Mouse (Mus musculus): Measurements from ENCODE around the gene Faf1. TPM values are rescaled to one million over a fixed set of nuclear protein-coding genes. Genes with fewer than 3 reads are reported as not detected.

Gene Faf1
- polyA plus RNA-seq, 1 experiment from 2014 or later, result 17.0 TPM

DNA sequence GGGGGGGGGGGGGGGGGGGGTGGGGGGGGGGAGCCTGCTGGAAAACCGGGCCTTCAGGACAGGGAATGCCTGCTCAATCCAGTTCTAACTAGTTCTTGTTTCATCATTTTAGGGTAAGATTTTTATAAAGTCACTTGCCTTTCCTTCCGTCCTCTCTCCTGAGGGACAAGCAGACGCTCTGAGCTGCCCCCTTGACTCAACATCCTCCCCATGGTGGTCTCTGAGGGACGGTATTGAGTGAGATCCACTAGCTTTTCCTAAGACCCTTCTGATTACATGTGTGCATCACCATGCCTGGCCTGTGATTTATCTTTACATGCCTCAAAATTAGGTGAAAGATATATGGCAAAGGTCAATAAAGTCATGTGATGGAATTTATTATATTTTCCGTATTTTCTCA lies 312.0 kb downstream of the Faf1 start:
- no peaks in the 10 kb centered on the region for H3K4me1 ChIP-seq (ENCODE audit: control insufficient read depth, insufficient read depth, low read length)
- H3K36me3 ChIP-seq (ENCODE audit: control insufficient read depth, insufficient read depth, low read length), result no peaks in the 10 kb centered on the region
- WGBS, result 14% methylated on average over 4 of the region's 5 CpGs
- no peak for ATAC-seq (ENCODE audit: insufficient read depth, low FRiP score)
- H3K9ac ChIP-seq (ENCODE audit: low read length), result no peak overlapping the region
- no peak overlapping the region for H3K4me3 ChIP-seq (replicated peaks; ENCODE audit: low read length)
- H3K4me2 ChIP-seq (ENCODE audit: low read depth, low read length), result no peak overlapping the region
- peaks cover 66% of the 10 kb centered on the region for H3K27me3 ChIP-seq (ENCODE audit: control insufficient read depth, insufficient read depth, low read length)
- H3K9me3 ChIP-seq (replicated peaks; ENCODE audit: control insufficient read depth, low read length), result no peaks in the 10 kb centered on the region
- no peak overlapping the region for H3K27ac ChIP-seq (ENCODE audit: low read length)

DNA sequence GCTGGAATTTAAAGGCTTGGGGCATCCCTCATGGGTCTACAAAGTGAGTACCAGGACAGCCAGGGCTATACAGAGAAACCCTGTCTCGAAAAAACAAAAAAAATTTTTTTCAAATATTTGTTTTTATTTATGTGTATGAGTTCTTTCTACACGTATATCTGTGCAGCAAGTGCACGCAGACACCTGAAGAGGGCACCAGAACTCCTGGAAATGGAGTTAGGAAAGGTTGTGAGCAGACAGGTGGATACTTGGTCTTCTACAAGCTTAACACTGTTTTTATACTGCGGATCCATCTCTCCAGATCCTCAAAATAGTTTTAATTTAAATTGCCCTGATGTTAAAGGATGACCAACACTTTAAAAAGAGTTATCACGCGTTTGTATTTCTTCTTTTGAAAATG lies 312.8 kb downstream of the Faf1 start:
- WGBS, result 34% methylated on average over 6 of the region's 6 CpGs
- peaks cover 63% of the 10 kb centered on the region for H3K27me3 ChIP-seq (ENCODE audit: control insufficient read depth, insufficient read depth, low read length)
- H3K4me1 ChIP-seq (ENCODE audit: control insufficient read depth, insufficient read depth, low read length), result no peaks in the 10 kb centered on the region
- no peaks in the 10 kb centered on the region for H3K36me3 ChIP-seq (ENCODE audit: control insufficient read depth, insufficient read depth, low read length)
- H3K9me3 ChIP-seq (replicated peaks; ENCODE audit: control insufficient read depth, low read length), result no peaks in the 10 kb centered on the region
- H3K4me3 ChIP-seq (replicated peaks; ENCODE audit: low read length), result no peak overlapping the region
- ATAC-seq (ENCODE audit: insufficient read depth, low FRiP score), result no peak
- no peak overlapping the region for H3K9ac ChIP-seq (ENCODE audit: low read length)
- H3K4me2 ChIP-seq (ENCODE audit: low read depth, low read length), result no peak overlapping the region
- H3K27ac ChIP-seq (ENCODE audit: low read length), result no peak overlapping the region

DNA sequence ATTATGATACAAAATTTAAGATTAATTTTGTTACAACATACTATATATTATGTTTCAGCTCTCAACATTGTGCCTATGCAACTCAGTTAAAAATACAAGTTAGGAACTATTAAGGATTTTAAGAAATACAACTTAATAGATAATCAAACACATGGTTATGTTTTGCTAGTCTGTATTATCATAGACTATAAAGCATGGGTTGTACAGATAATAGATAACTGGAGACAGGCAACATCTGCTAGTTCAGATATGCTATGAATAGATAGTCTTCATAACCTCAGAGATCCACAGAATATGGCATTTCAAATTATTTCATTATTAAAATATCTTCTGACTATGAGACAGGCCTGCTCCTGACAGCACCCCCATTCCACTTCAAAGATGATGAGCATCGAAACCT lies 329.7 kb downstream of the Faf1 start:
- no peak overlapping the region for H3K4me2 ChIP-seq (ENCODE audit: low read depth, low read length)
- H3K36me3 ChIP-seq (ENCODE audit: control insufficient read depth, insufficient read depth, low read length), result no peaks in the 10 kb centered on the region
- H3K27me3 ChIP-seq (ENCODE audit: control insufficient read depth, insufficient read depth, low read length), result no peaks in the 10 kb centered on the region
- H3K9ac ChIP-seq (ENCODE audit: low read length), result no peak overlapping the region
- H3K4me1 ChIP-seq (ENCODE audit: control insufficient read depth, insufficient read depth, low read length), result no peaks in the 10 kb centered on the region
- H3K4me3 ChIP-seq (replicated peaks; ENCODE audit: low read length), result no peak overlapping the region
- 95% methylated on average over 1 of the region's 1 CpGs for WGBS
- no peaks in the 10 kb centered on the region for H3K9me3 ChIP-seq (replicated peaks; ENCODE audit: control insufficient read depth, low read length)
- no peak overlapping the region for H3K27ac ChIP-seq (ENCODE audit: low read length)
- ATAC-seq (ENCODE audit: insufficient read depth, low FRiP score), result no peak

Other genes with a start within 250 kb of the Faf1 start
- gene Rnf11, start 191.9 kb upstream of the Faf1 start, polyA plus RNA-seq (2015; fragmentation: Nextera tagmentation; extraction: Ambion mirVana), result 23.4 and 23.6 TPM in 2 replicates
- not detected in 2 replicates for gene 4930522H14Rik, start 145.3 kb upstream of the Faf1 start, polyA plus RNA-seq (2015; fragmentation: Nextera tagmentation; extraction: Ambion mirVana)
- gene Cdkn2c, start 9.4 kb upstream of the Faf1 start, polyA plus RNA-seq (2015; fragmentation: Nextera tagmentation; extraction: Ambion mirVana), result 6.5 and 9.0 TPM in 2 replicates

Measured in stomach, embryonic 16.5 days (tissue).